In genomic region chr9:61186541-61187420, GRCm38 (mm10) we compare ENCODE assay signal across 22 mouse cellular contexts.
A peak's percentile ranks its signal among the peaks of the same experiment; 100 is the strongest.
DNase-seq lines count a peak whose midpoint lies in the region; ATAC-seq and TF ChIP-seq lines count a peak whose summit lies in the region.
"Had no signal": no experiment of that assay in that cellular context is flagged by ENCODE, and none has a peak within 500 bp of the region (broad histone marks: within the 10 kb centered on the region; RNA-seq: fewer than 3 reads in every experiment).

No protein-coding gene starts in this region.

- ATAC-seq in inflammation-experienced regulatory T-cells, adult 6 months, result peak; percentile 35
- ATAC-seq in hindbrain, embryonic 14.5 days (ENCODE audit: low FRiP score), result no peak

- H3K4me3 ChIP-seq in layer of hippocampus, adult 2 months, result no peak overlapping the region
- no peak overlapping the region for H3K4me3 ChIP-seq in hindbrain, embryonic 14.5 days (replicated peaks; ENCODE audit: low read length)
- H3K4me3 ChIP-seq: embryonic facial prominence, embryonic 10.5 days; heart, embryonic 13.5 days; hindbrain, embryonic 15.5 days; megakaryocyte, embryonic 14.5 days; neural tube, embryonic 12.5 days had no signal

- DNase-seq in layer of hippocampus, adult 2 months (ENCODE audit: low spot score in 2 of 2), result peak; percentile 23 to 27
- no peak for DNase-seq in layer of hippocampus, postnatal 14 days (ENCODE audit: low spot score in 2 of 2)
- peak; percentile 36 to 38 for DNase-seq in CD8-positive naive resting alpha-beta T cell, adult 2 months (ENCODE audit: low read depth in 2 of 2, low spot score in 2 of 2)
- DNase-seq in thymus, postnatal 10 days (ENCODE audit: low spot score in 2 of 2), result peak; percentile 48 to 52
- no peak for DNase-seq in adrenal gland, adult (ENCODE audit: inconsistent age in 2 of 2, low spot score in 1 of 2)
- no peak for DNase-seq in hindbrain, embryonic 14.5 days (ENCODE audit: low spot score)
- no peak for DNase-seq in urinary bladder, adult 2 months (ENCODE audit: low spot score)
- DNase-seq: adrenal gland, postnatal 36 days; cerebellum, adult 2 months; heart, adult 11 months; kidney, adult 11 months; lung, adult 18-20 months; lung, postnatal 14 days; spleen, adult 18-20 months had no signal

- H3K9me3 ChIP-seq in hindbrain, embryonic 14.5 days (ENCODE audit: control insufficient read depth, low read length), result peaks cover 6% of the 10 kb centered on the region; the same call in 1 of the 2 replicates
- H3K9me3 ChIP-seq: embryonic facial prominence, embryonic 10.5 days; hindbrain, embryonic 15.5 days had no signal

- H3K36me3 ChIP-seq in hindbrain, embryonic 14.5 days (replicated peaks; ENCODE audit: control insufficient read depth, insufficient read depth), result no peaks in the 10 kb centered on the region
- H3K36me3 ChIP-seq: embryonic facial prominence, embryonic 10.5 days; heart, embryonic 13.5 days; hindbrain, embryonic 15.5 days; neural tube, embryonic 12.5 days had no signal

- no peaks in the 10 kb centered on the region for H3K4me1 ChIP-seq in hindbrain, embryonic 14.5 days (replicated peaks; ENCODE audit: control insufficient read depth, insufficient read depth, low read length)
- H3K4me1 ChIP-seq: heart, embryonic 13.5 days; hindbrain, embryonic 15.5 days had no signal

- no peak overlapping the region for H3K27ac ChIP-seq in layer of hippocampus, adult 2 months
- no peak overlapping the region for H3K27ac ChIP-seq in hindbrain, embryonic 14.5 days
- H3K27ac ChIP-seq: embryonic facial prominence, embryonic 10.5 days; heart, embryonic 13.5 days; hindbrain, embryonic 15.5 days; kidney, postnatal 0 days; neural tube, embryonic 12.5 days had no signal

- no peak overlapping the region for H3K4me2 ChIP-seq in hindbrain, embryonic 14.5 days (replicated peaks)
- H3K4me2 ChIP-seq: heart, embryonic 13.5 days; hindbrain, embryonic 15.5 days; liver, embryonic 11.5 days; neural tube, embryonic 12.5 days had no signal

- no peaks in the 10 kb centered on the region for H3K27me3 ChIP-seq in hindbrain, embryonic 14.5 days (ENCODE audit: control insufficient read depth, insufficient read depth, low read length)
- H3K27me3 ChIP-seq: hindbrain, embryonic 15.5 days; neural tube, embryonic 12.5 days had no signal

- H3K9ac ChIP-seq in hindbrain, embryonic 14.5 days, result no peak overlapping the region
- H3K9ac ChIP-seq: heart, embryonic 13.5 days; hindbrain, embryonic 15.5 days; neural tube, embryonic 12.5 days had no signal

- no peak for TF ChIP-seq CTCF in layer of hippocampus, adult 2 months (conservative IDR thresholded peaks at IDR 0.05)

- WGBS in hindbrain, embryonic 14.5 days, result 64% methylated on average over 8 of the region's 8 CpGs

Comparison
In these comparisons a context has a peak if more than half of its experiments do, and no peak if none do; other contexts are left out.
1. DNase-seq: peak in layer of hippocampus, adult 2 months (2 of 2), CD8-positive naive resting alpha-beta T cell, adult 2 months (2 of 2) and thymus, postnatal 10 days (2 of 2); none in layer of hippocampus, postnatal 14 days (0 of 2), adrenal gland, adult (0 of 2), hindbrain, embryonic 14.5 days (single experiment) and urinary bladder, adult 2 months (single experiment).